Mouse (Mus musculus): ENCODE data around the gene Trub2.
"Not testable (repeated sequence)": the region's sequence is repeated elsewhere in the genome, so short reads cannot be mapped to it uniquely, and the experiment has no call there.

Gene Trub2

DNA sequence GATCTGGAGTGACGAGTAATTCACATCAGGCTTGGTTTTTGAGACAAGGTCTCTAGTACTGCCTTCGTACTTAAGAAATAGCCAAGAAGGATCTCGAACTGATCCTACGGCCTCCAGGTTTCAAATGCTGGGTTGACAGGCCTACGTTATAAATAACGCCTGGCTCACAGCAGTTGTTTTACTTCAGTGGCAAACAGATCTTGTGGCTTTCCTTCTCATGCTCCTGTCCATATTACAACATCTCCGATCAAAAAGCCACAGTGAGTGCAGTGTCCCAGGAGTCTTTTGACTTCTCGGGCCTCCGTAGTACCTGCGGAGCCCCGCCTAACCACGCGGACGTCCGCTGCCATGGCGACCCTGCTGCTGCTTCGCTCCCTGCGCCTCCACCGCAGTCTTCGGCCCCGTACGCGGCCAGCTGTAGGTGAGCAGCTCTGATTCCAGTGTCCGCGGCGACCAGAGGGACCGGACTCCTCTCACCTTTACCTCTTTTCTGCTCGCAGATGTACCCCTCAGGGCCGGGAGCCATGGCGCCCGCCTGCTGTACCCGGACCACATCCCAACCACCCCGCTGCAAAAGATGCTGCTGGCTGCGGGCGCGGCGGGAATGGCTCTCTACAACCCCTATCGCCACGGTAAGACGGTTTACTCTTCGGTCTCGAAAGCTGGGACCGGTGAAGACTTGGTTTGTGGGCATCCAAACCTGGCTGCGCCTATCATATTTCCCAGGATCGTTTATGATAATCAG is at the start of gene Trub2:
Gene Trub2, minus strand, starts transcription at position 566 of the 745 bp plus-strand sequence.
- DNase-seq (ENCODE audit: low spot score) = peak; percentile 87

DNA sequence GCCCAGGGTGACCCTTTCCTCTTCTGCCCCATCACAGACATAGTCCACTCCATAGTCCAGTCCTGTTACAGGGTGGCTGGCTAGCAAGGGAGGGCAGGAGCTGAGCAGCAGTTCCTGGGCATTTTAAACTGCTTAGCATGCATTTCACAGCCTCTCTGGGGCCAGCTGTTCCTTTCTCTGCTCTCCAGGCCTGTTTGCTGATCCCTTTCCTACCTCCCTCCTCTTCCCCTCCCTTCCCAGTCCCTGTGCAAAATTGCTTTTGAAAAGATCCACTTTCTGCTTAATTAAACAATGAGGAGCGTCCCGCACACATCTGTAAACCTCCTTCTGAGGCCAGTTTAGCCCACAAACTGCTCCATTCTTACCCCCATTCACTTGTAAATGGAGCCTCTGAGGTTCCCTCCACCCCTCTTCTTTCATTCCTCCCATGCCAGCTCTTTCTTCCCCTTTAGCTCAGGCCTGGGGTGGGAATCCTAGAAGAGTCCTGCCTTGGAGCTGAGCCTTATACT is 47.1 kb upstream of the Trub2 start:
- DNase-seq (ENCODE audit: low spot score) = no peak

DNA sequence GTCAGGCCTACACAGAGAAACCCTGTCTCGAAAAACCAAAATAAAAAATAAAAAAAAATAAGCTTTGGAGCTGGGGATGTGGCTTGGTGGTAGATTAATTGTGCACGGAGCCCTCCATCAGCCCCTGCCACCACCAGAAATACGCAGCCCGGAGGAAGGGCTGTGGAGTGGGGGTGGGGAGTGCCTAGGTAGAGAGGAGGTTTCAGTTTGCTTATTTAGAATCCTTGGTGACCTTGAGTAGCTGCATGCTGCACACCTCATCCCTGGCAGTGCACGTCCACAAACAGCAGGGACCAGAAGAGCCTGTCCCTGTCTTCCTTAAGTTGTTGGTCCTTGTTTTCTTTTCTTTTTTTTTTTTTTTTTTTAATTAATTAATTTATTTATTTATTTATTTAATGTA is 45.5 kb upstream of the Trub2 start:
- no peak for DNase-seq (ENCODE audit: low spot score)

DNA sequence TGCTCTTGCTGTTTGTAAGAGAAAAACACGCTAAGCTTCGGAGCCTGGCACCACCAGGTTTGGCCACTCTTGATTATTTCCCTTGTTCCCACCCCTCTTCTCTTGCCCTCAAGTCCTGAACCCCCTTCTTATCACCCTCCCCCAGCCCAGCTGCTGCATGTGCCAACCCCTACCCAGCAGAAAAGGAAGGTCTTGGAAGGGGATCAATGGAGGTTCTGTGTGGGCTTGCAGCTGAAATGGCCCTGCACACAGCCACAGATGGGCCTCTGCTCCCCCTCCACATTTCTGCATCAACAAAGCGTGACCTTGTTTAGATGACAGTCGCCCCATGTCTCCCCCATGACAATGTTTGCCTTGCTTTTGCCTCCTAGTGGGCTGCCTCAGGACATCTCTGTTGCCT is 42.8 kb upstream of the Trub2 start:
- DNase-seq (ENCODE audit: low spot score) = no peak

DNA sequence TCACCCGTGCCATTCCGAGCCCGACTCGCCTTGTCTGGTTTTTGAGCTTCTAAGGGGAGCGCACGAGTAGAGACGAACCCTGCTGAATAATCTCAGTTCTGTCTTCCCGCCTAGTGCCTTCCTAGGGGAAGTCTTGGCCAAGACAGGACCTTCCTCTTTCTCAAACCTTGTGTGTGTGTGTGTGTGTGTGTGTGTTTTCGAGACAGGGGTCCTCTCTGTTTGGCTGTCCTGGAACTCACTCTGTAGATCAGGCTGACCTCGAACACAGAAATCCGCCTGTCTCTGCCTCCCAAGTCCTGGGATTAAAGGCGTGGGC is 39.4 kb upstream of the Trub2 start:
- no peak for DNase-seq (ENCODE audit: low spot score)

DNA sequence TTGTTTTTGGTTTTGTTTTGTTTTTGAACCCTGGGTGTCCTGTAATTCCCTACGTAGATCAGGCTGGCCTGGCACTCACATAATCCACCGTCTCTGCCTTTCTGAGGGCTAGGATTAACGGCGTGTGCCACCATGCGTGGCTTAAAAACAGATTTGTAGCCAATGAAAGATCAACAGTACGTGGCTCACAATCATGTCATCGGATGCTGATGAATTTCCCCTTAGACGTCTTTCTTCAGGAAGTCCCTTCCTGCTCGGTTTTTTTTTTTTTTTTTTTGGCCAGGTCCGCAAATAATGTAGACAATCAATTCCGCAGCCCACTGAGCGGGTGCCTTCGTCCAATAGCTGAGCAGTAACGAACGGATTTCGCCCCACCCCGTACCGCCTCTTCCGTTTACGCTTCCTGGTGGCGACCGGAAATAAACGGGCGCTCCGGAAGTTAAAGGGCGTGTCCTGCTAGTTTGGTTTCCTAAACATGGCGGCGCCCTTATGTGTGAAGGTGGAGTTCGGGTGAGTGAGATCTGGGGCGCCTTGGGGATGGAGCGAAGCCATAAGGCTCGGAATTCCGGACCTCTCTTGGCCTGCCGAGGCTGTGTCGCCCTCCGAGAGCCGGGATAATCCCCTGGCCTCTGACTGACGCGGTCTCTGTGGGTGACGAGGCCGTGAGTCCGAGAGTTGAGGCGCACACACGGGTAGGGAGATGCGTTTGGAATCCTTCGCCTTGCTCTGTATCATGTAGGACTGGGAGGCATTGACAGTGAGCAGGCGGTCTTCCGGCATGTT is 38.8 kb upstream of the Trub2 start:
- DNase-seq (ENCODE audit: low spot score) = peak; percentile 98

DNA sequence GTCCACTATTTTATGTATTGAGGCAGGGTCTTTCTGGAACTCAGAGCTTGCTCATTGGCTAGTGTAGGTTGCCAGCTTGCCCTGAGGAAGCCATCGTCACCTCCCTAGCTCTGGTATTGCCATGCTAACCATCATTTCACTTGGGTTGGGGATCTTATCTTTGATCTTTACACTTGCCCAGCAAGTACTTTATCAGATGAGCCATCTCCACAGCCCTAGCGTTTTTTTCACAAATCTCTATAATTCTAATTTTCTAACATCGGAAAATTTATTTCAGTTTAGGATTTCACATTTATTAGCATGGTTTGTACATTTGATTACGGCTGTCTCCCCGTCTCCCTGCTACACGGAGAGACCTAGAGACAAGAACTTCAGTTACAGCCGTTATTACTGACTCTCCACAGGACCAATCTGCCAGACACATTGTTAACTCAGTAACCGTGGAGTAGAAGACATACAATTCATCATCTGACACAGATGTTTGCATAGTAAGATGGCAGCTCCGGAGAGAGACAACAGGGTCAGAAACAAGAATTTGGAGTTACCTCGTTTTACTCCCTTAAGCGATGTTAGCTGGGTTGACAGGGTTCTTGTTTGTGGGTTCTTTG is 38.1 kb upstream of the Trub2 start:
- DNase-seq (ENCODE audit: low spot score) = no peak

DNA sequence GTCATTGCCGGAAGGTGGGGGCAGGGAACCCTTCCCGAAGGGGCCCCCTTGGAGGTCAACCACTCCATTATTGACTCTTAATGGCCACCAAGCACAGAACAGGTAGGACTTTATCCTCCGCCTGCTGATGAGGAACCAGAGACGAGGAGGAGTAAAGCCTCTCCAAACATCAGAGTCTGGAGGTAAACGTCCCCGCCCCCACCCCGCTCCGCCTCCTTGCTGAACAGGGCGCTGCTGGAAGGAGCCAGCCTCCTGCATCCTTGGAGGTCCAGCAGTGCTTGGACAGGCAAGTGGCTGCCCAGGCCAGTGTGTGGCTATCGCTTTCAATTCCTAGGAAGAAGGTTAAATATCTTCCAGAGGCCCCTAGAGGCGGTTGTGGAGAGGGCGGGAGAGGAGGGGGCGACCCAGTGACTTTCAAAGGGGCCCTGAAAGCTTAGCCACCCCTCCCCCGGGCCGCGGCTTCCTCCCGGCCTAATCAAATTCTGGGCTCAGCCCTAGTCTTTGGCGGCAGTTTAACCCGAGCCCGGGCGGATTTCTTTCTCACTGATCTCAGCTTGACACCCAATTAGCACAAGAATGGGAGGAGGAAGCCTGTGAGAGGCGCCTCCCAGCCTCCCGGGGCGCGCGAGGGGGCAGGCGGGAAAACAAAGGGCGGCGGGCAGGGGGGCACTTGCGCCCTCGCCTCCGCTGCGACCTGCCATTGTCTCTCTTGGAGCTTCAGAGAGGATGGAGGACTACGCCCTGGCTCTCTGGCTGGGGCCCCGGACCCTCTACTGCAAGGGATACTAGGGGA is 31.9 kb upstream of the Trub2 start, which contains the start of gene Urm1:
Gene Urm1, plus strand, starts transcription at position 51 of the 793 bp plus-strand sequence.
- peak; percentile 90 for DNase-seq (ENCODE audit: low spot score)

DNA sequence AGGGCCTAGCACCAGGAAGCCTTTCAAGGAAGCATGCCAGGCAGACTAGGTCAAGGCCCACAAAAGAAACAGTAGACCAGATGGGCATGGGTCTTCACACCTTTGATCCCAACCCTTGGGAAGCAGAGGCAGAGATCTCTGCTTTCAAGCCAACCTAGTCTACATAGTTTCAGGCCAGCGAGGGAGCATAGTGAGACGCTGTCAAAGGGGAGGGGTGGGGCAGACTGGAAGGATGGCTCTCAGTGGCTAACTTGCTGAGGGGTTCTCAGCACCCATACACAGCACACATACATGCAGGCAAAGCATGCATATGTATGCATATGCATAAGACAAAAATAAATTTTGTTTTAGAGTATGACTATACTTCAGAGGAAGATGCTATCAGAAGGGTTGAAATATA is 31.1 kb upstream of the Trub2 start:
- no peak for DNase-seq (ENCODE audit: low spot score)

DNA sequence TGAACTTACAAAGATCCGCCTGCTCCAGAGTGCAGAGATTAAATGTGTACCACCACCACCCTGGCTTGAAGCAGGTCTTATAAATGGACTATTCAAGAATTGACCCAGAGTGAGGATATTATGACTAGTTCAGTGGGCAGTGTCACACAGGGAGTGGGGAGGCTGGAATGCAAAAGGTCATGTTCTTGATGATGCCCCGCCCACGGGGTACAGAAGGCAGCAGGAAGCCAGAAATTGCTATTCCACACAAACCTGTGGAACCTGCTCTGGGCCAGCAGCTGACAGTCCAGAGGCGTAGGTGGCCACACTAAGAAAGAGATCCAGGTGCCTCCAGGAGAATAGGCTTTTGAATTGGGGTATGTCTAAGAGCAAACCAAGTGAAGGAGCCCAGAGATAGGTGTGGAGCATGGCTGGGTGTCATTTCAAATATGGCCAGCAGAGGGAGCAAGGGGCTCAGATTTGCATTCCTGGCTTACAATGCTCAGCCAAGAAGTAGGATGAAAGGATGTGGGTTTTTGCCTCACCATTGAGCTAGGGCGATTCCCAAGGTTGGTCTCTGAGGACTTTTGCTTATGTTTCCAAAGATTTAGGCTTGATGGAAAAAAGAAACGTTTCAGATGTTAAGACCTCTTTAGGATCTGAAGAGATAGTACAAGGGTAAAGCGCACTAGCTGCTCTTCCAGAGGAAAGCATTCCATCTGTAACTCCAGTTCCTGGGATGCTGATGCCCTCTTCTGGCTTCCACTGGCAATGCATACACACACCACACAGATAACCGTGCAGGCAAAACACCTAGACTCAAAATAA is 29.3 kb upstream of the Trub2 start:
- DNase-seq (ENCODE audit: low spot score) = peak; percentile 94

DNA sequence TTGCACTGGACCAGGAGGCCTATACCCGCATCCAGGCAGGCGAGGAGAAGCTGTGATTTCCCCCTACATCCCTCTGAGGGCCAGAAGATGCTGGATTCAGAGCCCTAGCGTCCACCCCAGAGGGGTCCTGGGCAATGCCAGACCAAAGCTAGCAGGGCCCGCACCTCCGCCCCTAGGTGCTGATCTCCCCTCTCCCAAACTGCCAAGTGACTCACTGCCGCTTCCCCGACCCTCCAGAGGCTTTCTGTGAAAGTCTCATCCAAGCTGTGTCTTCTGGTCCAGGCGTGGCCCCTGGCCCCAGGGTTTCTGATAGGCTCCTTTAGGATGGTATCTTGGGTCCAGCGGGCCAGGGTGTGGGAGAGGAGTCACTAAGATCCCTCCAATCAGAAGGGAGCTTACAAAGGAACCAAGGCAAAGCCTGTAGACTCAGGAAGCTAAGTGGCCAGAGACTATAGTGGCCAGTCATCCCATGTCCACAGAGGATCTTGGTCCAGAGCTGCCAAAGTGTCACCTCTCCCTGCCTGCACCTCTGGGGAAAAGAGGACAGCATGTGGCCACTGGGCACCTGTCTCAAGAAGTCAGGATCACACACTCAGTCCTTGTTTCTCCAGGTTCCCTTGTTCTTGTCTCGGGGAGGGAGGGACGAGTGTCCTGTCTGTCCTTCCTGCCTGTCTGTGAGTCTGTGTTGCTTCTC is 27.5 kb upstream of the Trub2 start:
- DNase-seq (ENCODE audit: low spot score) = no peak

DNA sequence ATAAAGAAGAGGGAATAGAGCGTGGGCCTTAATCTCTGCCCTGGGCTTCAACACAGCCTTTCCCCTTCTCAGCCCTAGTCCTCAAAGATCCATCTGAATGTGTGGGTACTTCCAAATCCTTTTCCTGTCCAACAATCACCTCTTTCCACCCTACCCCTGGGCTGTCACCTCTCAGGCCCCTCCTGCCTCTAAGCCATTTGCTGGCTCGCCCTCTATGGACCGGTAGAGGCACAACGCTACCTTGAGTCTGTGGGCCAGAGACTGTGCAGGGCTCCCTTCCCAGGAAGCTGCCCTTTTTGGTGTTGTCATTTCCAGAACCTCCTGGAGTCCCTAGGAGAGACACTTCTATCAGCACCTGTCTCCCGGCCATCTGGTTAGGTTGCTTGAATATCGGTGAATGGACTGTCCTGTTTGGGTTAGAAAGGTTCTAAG is 15.1 kb upstream of the Trub2 start:
- DNase-seq (ENCODE audit: low spot score) = peak; percentile 62

DNA sequence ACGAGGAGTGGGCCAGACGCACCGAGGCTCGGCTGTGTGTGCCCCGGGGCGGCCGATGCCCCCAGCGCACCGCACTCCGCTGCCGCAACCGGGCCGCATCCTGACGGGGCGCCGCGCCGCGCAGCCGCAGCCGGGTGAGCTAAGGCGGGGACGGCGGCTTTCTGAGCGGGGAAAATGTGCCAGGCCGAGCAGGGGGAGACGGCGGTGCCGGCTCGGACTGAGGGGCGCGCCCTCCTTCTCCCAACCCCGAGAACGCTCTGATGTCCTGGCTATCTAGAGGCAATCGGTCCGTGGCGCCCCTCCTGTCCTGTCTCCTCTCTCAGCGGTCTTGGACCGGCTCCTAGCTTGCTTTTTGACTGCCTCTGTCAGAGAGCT is 14.5 kb upstream of the Trub2 start:
- DNase-seq (ENCODE audit: low spot score) = no peak

DNA sequence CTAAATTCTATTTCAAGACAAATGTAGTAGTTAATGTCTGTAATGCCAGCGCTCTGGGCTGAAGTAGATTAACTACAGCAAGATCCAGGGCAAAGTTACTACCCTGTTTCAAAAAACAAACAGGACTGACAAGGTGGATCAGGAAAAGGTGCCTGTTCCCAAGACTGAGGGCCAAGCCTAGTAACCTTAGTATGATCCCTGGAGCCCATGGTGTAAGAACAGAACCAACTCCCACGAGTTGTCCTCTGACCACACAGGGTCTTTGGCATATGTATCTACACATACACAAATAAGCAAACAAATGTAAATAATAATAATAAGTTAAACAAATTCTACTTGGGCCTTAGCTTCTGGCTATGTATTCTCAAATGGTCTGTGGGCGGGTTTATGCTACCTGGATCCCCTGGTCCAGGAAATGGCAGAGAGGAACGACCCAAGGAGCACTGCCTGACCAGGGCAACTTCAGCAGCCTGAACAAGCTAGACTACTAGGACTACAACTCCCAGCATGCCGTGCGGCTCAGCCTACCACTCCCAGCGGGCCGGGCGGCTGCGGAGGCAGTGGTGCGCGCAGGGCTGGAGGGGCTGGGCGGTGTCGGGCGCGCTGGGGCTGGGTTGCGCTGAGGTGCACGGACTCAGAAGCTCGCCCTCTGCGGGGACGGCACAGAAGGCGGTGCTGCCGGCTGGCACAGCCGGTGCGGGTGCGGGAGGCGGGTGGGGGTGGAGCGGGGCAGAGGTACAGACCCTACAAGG is 13.9 kb upstream of the Trub2 start, which contains the start of gene Slc27a4:
Gene Slc27a4, plus strand, starts transcription at position 560 of the 752 bp plus-strand sequence.
- DNase-seq (ENCODE audit: low spot score) = peak; percentile 96

DNA sequence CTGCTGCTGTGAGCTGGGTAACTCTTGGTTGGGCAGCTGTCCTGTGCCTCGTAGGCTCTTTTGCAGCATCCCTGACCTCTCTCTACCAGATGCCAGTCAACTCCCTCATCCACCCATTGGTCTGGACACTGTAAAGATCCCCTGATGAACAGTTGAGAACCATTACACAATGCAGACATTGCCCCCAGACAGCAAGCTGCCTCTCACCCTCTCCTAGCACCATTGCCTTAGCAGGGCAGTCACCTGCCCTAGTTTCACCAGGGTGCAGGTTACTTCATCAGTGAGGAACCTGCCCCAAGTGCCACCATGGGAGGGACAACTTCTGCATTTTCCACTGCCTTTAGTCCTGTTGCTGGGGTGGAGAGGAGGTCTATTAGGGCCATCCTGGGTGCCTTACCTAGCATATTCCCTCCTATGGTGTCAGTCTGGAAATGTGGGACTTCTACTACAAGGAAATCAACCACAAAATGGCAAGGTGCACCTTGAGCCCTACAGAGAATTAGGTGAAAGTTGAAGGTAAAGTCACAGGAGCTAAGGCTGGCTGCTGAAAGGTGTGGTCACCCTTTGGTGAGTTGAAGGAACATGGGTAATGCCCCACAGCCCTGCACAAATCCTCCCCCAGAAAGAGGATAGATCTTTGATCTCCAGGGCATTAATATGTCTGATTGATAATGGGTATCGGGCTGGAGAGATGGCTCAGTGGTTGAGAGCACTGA is 4.6 kb upstream of the Trub2 start:
- DNase-seq (ENCODE audit: low spot score) = no peak

DNA sequence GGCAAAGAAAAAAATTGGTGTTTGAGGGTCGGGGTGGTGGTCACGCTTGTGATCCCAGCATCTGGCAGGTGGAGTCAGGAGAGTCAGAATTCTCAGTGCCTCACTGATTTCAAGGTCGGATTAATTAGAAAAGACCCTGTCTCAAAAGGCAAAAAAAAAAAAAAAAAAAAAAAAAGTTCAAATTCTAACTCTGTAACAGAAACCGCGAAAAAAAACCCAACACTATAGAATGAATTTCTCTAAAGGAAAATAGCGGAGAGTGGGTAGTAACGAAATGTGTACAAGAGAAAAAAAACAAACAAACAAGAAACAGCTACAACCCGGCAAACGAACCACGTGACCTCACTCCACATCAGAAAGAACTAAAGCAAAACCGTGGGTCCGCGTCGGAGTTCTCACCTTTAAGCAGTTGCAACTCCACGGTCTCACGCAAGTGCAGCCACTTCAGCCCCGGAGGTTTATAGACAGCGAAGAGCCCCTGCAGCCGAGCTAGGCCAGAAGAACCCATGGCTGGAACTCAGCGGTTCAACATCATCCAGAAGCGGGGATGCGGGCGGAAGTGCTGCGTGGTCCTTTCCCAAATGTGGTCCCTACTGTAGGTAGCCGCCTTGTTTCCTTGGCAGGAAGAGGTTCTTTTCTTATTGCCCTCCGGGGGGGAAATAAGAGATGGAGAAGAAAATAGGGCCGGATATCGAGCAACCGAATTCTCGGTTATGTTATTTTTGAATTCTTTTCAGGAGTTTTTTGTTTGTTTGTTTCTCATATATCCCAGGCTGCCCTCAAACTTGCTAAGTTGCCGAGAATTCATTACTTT is 991 bp downstream of the Trub2 start, which contains the start of gene Coq4:
Gene Coq4, plus strand, starts transcription at position 390 of the 814 bp plus-strand sequence.
- DNase-seq (ENCODE audit: low spot score) = peak; percentile 97

DNA sequence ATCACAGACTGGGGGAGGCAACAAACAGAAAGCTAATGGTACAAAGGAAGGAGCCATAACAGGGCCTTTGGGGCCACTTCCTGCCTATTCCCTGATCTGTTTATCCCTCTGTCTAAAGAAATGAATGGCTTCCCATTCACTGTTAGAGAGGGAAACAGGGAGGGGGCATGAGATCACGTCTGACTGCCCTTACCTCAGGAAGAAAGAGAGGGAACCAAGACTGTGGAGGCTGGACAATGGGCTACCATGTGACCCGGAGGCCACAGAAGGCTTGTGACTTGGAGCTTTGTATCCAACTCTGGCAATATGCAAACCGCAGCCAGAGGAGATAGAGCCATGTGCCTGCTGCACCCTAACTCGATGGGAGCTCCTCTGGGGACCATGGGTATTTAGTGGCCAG is 4.0 kb downstream of the Trub2 start:
- DNase-seq (ENCODE audit: low spot score) = no peak

DNA sequence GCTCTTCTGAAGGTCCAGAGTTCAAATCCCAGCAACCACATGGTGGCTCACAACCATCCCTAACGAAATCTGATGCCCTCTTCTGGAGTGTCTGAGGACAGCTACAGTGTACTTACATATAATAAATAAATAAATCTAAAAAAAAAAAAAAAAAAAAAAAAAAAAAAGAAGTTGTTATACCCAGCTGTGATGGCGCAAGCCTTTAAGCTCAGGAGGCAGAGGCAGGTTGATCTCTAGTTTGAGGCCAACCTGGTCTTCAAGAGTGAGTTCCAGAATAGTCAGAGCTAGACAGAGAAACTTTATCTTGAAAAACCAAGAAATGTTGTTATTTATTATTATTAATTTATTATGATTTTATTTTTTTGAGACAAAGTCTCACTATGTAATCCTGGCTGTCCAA is 7.0 kb downstream of the Trub2 start:
- not testable (repeated sequence) for DNase-seq (ENCODE audit: low spot score)

Measured in retina, embryonic 14.5 days (tissue).